Mouse (Mus musculus) testis, adult 2 months (tissue): ENCODE measurements around the gene Pik3cd. TPM values are rescaled to one million over a fixed set of nuclear protein-coding genes. Genes with fewer than 3 reads are reported as not detected.
A peak's percentile ranks its signal among the peaks of the same experiment; 100 is the strongest.

ENCODE experiments used
- H3K27ac ChIP-seq: fragments of 200-500 bp; 2 replicates; pipeline ENCODE4 v1.5.1; 2012; ENCODE audit warnings: low read depth, low read length; ENCODE audit not compliant: control insufficient read depth, insufficient read depth
- H3K27me3 ChIP-seq: fragments of 200-500 bp; 2 replicates; pipeline ENCODE4 v1.6.1; 2012; ENCODE audit warnings: mild to moderate bottlenecking, low read length, moderate library complexity; ENCODE audit not compliant: control insufficient read depth, insufficient read depth
- H3K36me3 ChIP-seq: fragments of 200-500 bp; 2 replicates; pipeline ENCODE4 v1.6.1; 2012; ENCODE audit warnings: mild to moderate bottlenecking, low read length; ENCODE audit not compliant: control insufficient read depth, insufficient read depth
- H3K4me1 ChIP-seq: fragments of 200-500 bp; 2 replicates; pipeline ENCODE4 v1.6.1; 2012; ENCODE audit warnings: low read length; ENCODE audit not compliant: control insufficient read depth, insufficient read depth
- H3K4me3 ChIP-seq: fragments of 200-500 bp; 2 replicates; pipeline ENCODE4 v1.5.1; 2012; ENCODE audit warnings: low read depth, mild to moderate bottlenecking, low read length, moderate library complexity, mixed read lengths; ENCODE audit not compliant: control insufficient read depth
- CTCF ChIP-seq: fragments of 200-500 bp; IDR thresholded peaks from 2 replicates; pipeline ENCODE4 v1.5.1; 2012; ENCODE audit warnings: low read depth, mild to moderate bottlenecking, inconsistent platforms, low read length, moderate library complexity; ENCODE audit not compliant: control insufficient read depth, insufficient read depth, insufficient replicate concordance
- POLR2A ChIP-seq: fragments of 200-500 bp; IDR thresholded peaks from 2 replicates; pipeline ENCODE4 v1.6.1; 2012; ENCODE audit warnings: low read depth, mild to moderate bottlenecking, inconsistent platforms, low read length, moderate library complexity; ENCODE audit not compliant: control insufficient read depth
- polyA plus RNA-seq: library from polyadenylated mRNA; depleted of rRNA; stranded (reverse); fragments of >200 nt; gene quantifications from 2 replicates; pipeline ENCODE4 v1.2.3, GENCODE M21; 2012

Pik3cd gene
- polyA plus RNA-seq, 1 experiment: 27.7 TPM

GRCm38 (mm10) chr4:149732800-149733199 lies 30.4 kb upstream of the Pik3cd start:
- Histone ChIP-seq H3K27ac (no peak overlapping the region), H3K27me3 (no peaks in the 10 kb centered on the region), H3K4me1 (peaks cover 8% of the 10 kb centered on the region), H3K36me3 (no peaks in the 10 kb centered on the region; the same call in 1 of the 2 replicates), H3K4me3 (no peak overlapping the region)
- TF ChIP-seq CTCF (no peak), POLR2A (no peak)

DNA sequence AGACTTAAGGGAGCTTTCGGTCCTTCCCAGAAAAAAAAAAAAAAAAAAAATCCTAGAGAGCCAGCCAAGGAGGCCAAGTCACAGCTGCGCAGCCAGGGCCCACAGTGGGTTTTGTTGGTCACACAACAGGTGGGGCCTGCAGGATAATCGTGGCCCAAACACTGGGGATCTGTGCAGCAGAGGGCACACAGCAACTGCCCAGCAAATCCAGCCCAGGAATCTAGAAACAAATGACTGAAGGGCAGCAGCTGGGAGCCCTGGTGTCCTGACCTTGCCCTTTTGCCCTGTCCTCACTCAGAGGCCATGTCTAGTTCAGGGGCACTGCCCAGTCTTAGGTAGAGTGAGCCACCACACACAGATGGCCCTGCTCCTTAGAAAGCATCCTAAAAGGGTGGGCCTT lies 29.9 kb upstream of the Pik3cd start:
- Histone ChIP-seq H3K27me3 (no peaks in the 10 kb centered on the region), H3K27ac (no peak overlapping the region), H3K4me3 (no peak overlapping the region), H3K36me3 (no peaks in the 10 kb centered on the region; the same call in 1 of the 2 replicates), H3K4me1 (peaks cover 8% of the 10 kb centered on the region)
- no peak for TF ChIP-seq CTCF
- TF ChIP-seq POLR2A: no peak

GRCm38 (mm10) chr4:149730827-149731226 lies 28.5 kb upstream of the Pik3cd start:
- TF ChIP-seq POLR2A: no peak
- no peak for TF ChIP-seq CTCF
- Histone ChIP-seq H3K36me3 (no peaks in the 10 kb centered on the region; the same call in 1 of the 2 replicates), H3K27ac (no peak overlapping the region), H3K4me3 (no peak overlapping the region), H3K27me3 (no peaks in the 10 kb centered on the region), H3K4me1 (no peaks in the 10 kb centered on the region)

DNA sequence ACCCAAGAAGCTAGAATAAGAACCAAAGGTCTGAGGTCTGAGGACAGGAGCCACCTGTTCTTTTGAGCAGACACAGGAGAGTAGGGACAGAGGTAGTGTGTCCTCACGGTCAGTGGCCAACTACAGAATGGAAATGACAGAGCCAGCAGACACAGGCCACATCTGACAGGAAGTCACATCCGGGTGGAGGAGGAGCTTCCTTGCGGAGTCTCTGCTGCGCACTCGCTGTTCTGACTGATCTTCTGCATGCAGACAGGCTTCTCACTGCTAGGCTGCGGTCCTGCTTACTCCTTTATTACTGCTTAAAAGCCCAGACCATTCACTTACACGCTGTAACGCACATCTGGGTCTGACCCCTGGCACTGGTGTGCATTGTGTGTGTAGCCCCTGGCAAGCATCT lies 26.4 kb upstream of the Pik3cd start:
- Histone ChIP-seq H3K27ac (no peak overlapping the region), H3K36me3 (no peaks in the 10 kb centered on the region; the same call in 1 of the 2 replicates), H3K4me1 (no peaks in the 10 kb centered on the region), H3K27me3 (no peaks in the 10 kb centered on the region), H3K4me3 (no peak overlapping the region)
- TF ChIP-seq CTCF (no peak), POLR2A (no peak)

DNA sequence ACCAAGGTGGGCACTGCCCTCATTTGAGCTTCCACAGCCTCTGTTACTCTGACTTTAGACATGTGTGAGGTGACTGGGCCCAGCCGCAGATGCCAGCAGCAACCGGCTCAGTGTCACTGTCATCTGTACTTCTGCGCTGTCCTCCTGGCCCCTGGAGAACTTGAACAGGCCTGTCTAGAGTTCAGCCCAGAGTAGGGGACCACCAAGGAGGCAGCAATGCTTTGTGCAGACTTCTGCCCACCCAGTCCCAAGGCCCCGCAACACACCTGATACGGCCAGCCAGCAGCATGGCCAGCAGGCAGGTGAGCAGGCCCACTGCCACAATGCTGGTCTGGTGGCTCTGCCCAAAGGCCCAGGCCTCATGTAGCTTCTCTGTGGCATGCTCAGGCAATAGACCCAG lies 25.3 kb upstream of the Pik3cd start:
- H3K4me3 ChIP-seq: no peak overlapping the region
- no peak for TF ChIP-seq POLR2A
- no peaks in the 10 kb centered on the region; the same call in 1 of the 2 replicates for H3K36me3 ChIP-seq
- H3K27ac ChIP-seq: no peak overlapping the region
- no peaks in the 10 kb centered on the region for H3K4me1 ChIP-seq
- H3K27me3 ChIP-seq: no peaks in the 10 kb centered on the region

DNA sequence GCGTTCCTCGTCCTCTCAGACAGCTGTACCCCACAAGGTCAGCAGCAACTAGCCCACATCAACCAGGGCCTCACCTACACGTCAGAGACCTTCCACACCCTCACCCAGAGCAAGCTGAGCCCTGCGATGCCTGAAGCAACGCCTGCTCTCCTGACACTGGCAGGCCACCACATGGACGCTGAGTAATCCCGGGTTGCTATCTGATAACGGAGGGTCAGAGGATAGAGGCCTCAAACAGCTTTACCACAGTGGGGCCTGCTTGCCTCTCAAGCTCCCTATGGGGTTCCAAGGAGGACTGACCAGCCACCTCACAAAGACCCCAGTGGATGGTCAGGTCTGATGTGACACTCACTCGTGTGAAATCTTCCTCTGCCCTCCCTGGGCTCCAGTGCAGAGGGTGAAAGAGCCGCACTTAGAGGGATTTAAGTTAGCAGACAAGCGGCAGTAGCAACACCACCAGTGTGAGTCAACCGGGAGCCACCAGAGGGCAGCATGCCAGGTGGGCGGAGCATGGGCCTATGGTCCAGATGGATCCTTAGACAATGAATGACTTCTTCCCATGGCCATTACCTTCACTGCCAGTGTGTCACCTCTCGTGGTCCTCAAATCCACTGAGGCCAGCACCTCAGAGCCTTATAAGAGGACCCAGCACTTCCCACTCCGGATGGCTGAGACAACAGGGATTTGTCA lies 23.4 kb upstream of the Pik3cd start:
- Histone ChIP-seq H3K27me3 (no peaks in the 10 kb centered on the region), H3K4me3 (no peak overlapping the region; the same call in 1 of the 2 replicates), H3K4me1 (no peaks in the 10 kb centered on the region), H3K36me3 (no peaks in the 10 kb centered on the region; the same call in 1 of the 2 replicates), H3K27ac (no peak overlapping the region)
- TF ChIP-seq POLR2A (no peak), CTCF (peak; percentile 58; the same call in 1 of the 2 replicates)

DNA sequence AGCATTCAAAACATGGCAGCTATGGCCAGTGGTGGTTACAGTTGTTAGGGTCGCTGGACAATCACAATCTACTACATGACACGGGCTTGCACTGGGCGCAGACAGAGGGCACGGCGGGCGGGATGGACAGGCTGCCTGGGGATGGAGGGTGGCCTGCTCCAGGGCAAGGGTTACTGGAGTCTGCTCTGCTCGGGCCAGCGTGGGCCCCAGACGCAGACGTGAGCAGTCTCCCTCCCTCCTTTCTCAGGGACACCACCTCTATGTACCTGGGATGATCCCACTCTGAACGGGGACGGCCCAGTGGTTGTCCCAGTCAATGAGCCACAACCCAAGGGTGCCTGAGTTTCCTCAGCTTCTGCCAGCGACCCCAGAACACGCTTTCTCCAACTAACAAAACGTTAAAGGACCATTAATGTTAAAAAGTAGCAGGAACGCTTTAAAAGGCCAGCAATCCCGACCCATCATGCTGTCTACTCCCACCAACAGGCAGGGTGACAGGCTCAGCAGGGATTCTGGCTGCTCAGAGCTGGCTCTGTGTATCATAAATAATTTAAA lies 22.6 kb upstream of the Pik3cd start:
- H3K27ac ChIP-seq: no peak overlapping the region
- H3K4me3 ChIP-seq: no peak overlapping the region
- no peaks in the 10 kb centered on the region for H3K27me3 ChIP-seq
- TF ChIP-seq POLR2A (no peak), CTCF (no peak)
- no peaks in the 10 kb centered on the region; the same call in 1 of the 2 replicates for H3K36me3 ChIP-seq
- peaks cover 2% of the 10 kb centered on the region; the same call in 1 of the 2 replicates for H3K4me1 ChIP-seq

DNA sequence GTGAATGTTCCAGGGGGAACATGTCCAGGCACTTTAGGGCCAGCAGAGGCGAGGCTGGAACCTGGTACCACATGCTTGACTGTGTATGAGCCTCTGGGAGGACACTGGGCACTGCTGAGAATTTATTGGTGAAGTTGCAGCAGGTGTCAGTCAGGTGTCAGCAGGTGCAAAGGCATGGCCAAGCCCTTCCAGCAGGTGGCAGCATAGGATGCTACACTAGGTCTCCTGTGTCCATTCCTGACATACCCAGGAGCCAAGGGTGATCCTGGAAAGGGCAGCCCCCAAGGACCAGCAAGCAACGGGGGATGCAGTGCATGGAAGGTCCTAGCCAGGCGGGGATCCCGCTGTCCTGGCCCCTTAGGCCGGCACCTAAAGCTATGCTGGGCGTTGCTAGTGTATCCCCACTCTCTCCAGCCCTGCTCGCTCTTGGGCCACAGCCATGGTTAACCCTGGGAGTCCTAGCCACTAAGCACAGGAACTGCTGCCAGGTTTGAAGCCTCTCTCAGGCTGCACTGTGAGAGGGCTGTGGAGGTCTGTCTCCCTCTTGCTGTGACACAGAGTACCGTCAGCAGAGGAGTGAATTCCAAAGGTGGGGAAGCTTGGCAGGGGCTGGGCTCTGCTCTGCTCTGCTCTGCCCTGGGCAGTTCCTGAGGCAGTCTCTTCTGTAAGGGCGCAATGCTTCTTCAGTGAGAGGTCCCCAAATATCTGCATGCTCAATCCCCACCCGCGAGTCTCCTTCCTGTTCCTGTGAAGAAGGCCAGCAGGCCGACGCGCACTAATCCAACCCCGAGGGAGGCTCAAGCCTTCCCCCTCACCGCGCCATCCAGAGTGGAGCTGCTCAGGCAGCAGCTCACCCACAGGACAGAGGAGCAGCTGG lies 21.7 kb upstream of the Pik3cd start:
- no peak overlapping the region for H3K4me3 ChIP-seq
- TF ChIP-seq POLR2A (no peak), CTCF (peak; percentile 74; the same call in 1 of the 2 replicates)
- no peak overlapping the region for H3K27ac ChIP-seq
- no peaks in the 10 kb centered on the region for H3K27me3 ChIP-seq
- peaks cover 2% of the 10 kb centered on the region; the same call in 1 of the 2 replicates for H3K4me1 ChIP-seq
- H3K36me3 ChIP-seq: no peaks in the 10 kb centered on the region; the same call in 1 of the 2 replicates
